Mouse (Mus musculus) heart, postnatal 0 days (tissue): ENCODE results near the gene Lrch4.

Source experiments
- CTCF ChIP-seq: IDR thresholded peaks from 2 replicates; pipeline ENCODE4 v1.5.1; 2016; ENCODE audit warnings: antibody characterized with exemption, control low read depth, low read depth
- EP300 ChIP-seq: IDR thresholded peaks from 2 replicates; pipeline ENCODE4 v1.6.1; 2016; ENCODE audit warnings: antibody characterized with exemption, low read depth

DNA sequence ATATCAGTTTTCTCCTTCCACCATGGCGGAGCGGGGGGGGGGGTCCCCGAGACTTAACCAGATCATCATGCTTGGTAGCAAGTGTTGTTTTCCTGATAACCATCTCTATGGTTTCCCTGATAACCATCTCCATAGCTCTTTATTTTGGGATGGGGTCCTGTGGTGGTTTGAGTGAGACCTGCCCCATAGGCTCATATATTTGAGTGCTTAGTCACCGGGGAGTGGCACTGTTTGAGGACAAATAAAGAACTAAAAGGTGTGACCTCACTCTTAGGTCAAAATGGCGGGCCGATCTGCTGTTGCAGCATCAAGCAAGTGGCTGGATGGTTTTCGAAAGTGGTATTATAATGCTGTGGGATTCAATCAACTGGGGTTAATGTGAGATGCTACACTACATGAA, 13.6 kb upstream of the Lrch4 start:
- TF ChIP-seq CTCF (no peak), EP300 (no peak)
